Mouse (Mus musculus) myocyte (in vitro differentiated cells): ENCODE data around the gene Cuedc2.

Source experiments
- CEBPB ChIP-seq: IDR thresholded peaks from 2 replicates; pipeline ENCODE4 v1.6.1; 2011; ENCODE audit warnings: mild to moderate bottlenecking, moderate library complexity; ENCODE audit not compliant: poor library complexity, insufficient read depth, severe bottlenecking
- MYOD1 ChIP-seq, 3 experiments: IDR thresholded peaks; one replicate each; pipeline ENCODE4 v1.6.1; 2011; ENCODE audit warnings: control low read depth in 2 of 3, low read depth in 2 of 3, mild to moderate bottlenecking in 2 of 3, moderate library complexity in 1 of 3; ENCODE audit not compliant: insufficient read length in 2 of 3, control insufficient read depth in 1 of 3
- POLR2AphosphoS2 ChIP-seq: IDR thresholded peaks from one replicate; pipeline ENCODE4 v1.6.1; 2011; ENCODE audit warnings: low read depth, control low read depth; ENCODE audit not compliant: insufficient read length
- TCF12 ChIP-seq: IDR thresholded peaks from one replicate; pipeline ENCODE4 v1.6.1; 2011; ENCODE audit warnings: mild to moderate bottlenecking, control low read depth; ENCODE audit not compliant: poor library complexity, insufficient read depth, severe bottlenecking
- USF1 ChIP-seq: IDR thresholded peaks from one replicate; pipeline ENCODE4 v1.6.1; 2011; ENCODE audit warnings: low read depth, mild to moderate bottlenecking, control low read depth, moderate library complexity

- TF ChIP-seq POLR2AphosphoS2, result no peak
- TF ChIP-seq MYOD1 (IDR thresholded peaks at IDR 0.05; ENCODE audit: control insufficient read depth in 1 of 3, insufficient read length in 2 of 3, low read depth in 2 of 3), result no peak
- TF ChIP-seq USF1, result no peak
- TF ChIP-seq CEBPB, result no peak
- TF ChIP-seq TCF12, result no peak
These were observed 24.9 kb upstream of the Cuedc2 start for GRCm38 (mm10) chr19:46363294-46364009.
